Mouse (Mus musculus) small intestine, adult 2 months (tissue): ENCODE data around the gene Sh3bp1.

Experiments used
- CTCF ChIP-seq: fragments of 200-500 bp; IDR thresholded peaks from 2 replicates; pipeline ENCODE4 v1.5.1; 2012; ENCODE audit warnings: low read depth, mild to moderate bottlenecking, control low read depth, inconsistent platforms, low read length, moderate library complexity, mixed read lengths; ENCODE audit not compliant: insufficient replicate concordance, insufficient read length; ENCODE audit errors: extremely low read depth
- POLR2A ChIP-seq: fragments of 200-500 bp; IDR thresholded peaks from 2 replicates; pipeline ENCODE4 v1.6.1; 2012; ENCODE audit warnings: low read depth, mild to moderate bottlenecking, control low read depth, inconsistent platforms, low read length, moderate library complexity

DNA sequence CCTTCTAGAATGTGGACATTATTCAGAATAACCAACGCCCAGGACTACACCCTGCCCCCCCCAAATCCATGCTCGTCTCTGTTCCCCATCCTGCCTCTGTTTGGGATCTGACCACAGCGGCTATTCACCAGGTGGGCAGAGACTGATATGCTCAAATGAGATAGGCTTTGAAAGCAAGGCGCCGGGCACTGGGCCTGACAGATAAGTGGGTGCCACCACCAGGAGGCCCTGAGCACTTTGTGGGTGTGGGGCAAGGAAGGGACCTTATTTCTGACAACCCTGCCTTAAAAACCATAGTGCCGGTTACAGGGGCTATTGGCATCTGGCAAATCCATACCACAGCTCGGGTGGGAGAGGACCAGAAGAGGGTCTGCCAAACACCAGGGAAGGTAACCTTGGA, 23.1 kb downstream of the Sh3bp1 start:
- no peak for TF ChIP-seq CTCF
- no peak for TF ChIP-seq POLR2A
